Mouse (Mus musculus) myocyte (in vitro differentiated cells): Measurements from ENCODE around the gene Sfswap.

Experiments used
- CEBPB ChIP-seq: IDR thresholded peaks from 2 replicates; pipeline ENCODE4 v1.6.1; 2011; ENCODE audit warnings: mild to moderate bottlenecking, moderate library complexity; ENCODE audit not compliant: poor library complexity, insufficient read depth, severe bottlenecking
- POLR2A ChIP-seq: IDR thresholded peaks from one replicate; pipeline ENCODE4 v1.6.1; 2011; ENCODE audit warnings: low read depth, mild to moderate bottlenecking, control low read depth, moderate library complexity; ENCODE audit not compliant: insufficient read length

DNA sequence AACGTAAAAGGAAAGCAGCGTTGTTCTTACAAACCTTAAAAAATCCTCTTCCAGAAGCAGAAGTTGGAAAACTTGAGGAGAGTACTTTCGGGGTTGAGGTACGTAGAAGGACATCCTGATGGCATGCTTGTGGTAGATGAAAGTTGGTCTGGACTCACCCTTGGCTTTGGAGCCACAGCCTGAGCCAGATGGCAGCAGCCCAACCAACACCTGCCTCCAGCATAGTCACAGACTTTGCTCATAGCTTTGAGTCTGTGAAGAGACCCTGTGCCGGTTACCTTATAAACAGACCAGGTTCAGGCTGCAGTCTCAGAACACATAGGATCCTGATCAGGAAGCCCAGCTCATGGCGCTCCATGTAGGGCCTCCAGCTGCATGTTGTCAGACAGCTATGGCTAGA is 49.8 kb downstream of the Sfswap start:
- TF ChIP-seq POLR2A (no peak), CEBPB (no peak)
